Mouse (Mus musculus) cortical plate, adult 2 months (tissue): ENCODE results near the gene 4930438A08Rik.

ENCODE experiments used
- CTCF ChIP-seq: fragments of 200-500 bp; IDR thresholded peaks from 2 replicates; pipeline ENCODE4 v1.5.1; 2011; ENCODE audit warnings: mild to moderate bottlenecking, control low read depth, low read length; ENCODE audit not compliant: insufficient read depth; ENCODE audit errors: extremely low read depth
- POLR2A ChIP-seq: fragments of 200-500 bp; IDR thresholded peaks from 2 replicates; pipeline ENCODE4 v1.6.1; 2011; ENCODE audit warnings: mild to moderate bottlenecking, low read length, control low read depth; ENCODE audit not compliant: insufficient read depth; ENCODE audit errors: extremely low read depth

- no peak for TF ChIP-seq CTCF
- no peak for TF ChIP-seq POLR2A
These were observed 16.2 kb downstream of the 4930438A08Rik start for GRCm38 (mm10) chr11:58290812-58291211.
